Comparison of ENCODE assay signal across 10 mouse cellular contexts in the genomic region with DNA sequence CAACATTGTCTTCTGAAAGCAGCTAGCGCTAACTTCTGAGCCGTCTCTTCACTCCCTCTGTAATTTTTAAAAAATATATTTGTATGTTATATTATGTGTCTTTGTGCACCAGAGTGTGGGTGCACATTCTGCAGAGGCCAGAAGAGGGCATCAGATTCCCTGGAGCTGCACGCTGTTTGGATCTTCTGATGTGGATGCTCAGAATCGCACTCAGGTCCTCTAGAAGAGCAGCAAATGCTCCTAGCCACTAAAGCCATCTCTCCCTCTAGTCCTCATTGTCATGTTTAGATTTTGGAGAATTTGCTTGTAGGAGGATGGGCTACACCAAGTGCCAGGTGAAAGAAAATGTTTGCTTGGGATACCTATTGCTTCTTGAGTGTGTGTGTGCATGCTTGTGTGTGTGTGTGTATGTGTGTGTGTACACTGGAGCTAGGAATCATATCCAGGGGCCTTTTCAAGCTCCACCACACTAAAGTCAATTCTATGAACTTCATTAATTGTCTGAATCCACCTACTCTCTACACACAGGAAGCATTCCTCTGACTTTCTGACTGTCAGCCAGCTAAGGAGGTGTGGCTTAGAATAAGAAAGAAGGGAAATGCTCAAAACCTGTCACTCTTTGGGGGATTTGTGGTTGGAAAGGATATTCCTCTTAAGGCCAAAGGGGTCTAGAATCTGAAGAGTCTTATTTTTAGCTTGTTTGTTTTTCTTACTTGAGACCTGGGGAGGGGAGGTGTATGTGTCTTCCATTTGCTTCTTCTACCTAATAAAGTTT. TPM values are rescaled to one million over a fixed set of nuclear protein-coding genes. Genes with fewer than 3 reads are reported as not detected.
DNase-seq lines count a peak whose midpoint lies in the region; ATAC-seq lines count a peak whose summit lies in the region.
"Had no signal": no experiment of that assay in that cellular context is flagged by ENCODE, and none has a peak within 500 bp of the region (broad histone marks: within the 10 kb centered on the region; RNA-seq: fewer than 3 reads in every experiment).

No protein-coding gene starts in this region.

- peaks cover 26% of the 10 kb centered on the region for H3K4me1 ChIP-seq in intestine, embryonic 14.5 days (replicated peaks; ENCODE audit: control insufficient read depth, insufficient read depth, low read length)
- H3K4me1 ChIP-seq in intestine, embryonic 15.5 days (replicated peaks) = peaks cover 31% of the 10 kb centered on the region

- WGBS in intestine, embryonic 14.5 days = 97% methylated on average over 4 of the region's 4 CpGs
- WGBS in intestine, embryonic 15.5 days = 97% methylated on average over 4 of the region's 4 CpGs

- no peak for DNase-seq in intestine, embryonic 14.5 days (ENCODE audit: low spot score)
- peak; percentile 56 for DNase-seq in 3T3-L1 (ENCODE audit: low read depth, low spot score)
- peak; percentile 54 to 58 for DNase-seq in B cell, adult 2 months
- peak; percentile 40 for DNase-seq in induced T-regulatory cell, adult 2 months (ENCODE audit: low read depth)
- DNase-seq in cerebellum, postnatal 36 days = no peak
- DNase-seq in adrenal gland, postnatal 4 days (ENCODE audit: low spot score in 2 of 2) = no peak

- H3K4me2 ChIP-seq in intestine, embryonic 14.5 days (ENCODE audit: low read length) = peak overlapping the region; percentile 88
- H3K4me2 ChIP-seq in intestine, embryonic 15.5 days (replicated peaks) = no peak overlapping the region

- no peak overlapping the region for H3K4me3 ChIP-seq in intestine, embryonic 14.5 days (ENCODE audit: low read depth, low read length)
- no peak overlapping the region for H3K4me3 ChIP-seq in intestine, embryonic 15.5 days (replicated peaks)

- H3K27me3 ChIP-seq in intestine, embryonic 14.5 days (replicated peaks; ENCODE audit: control insufficient read depth, insufficient read depth, low read length) = no peaks in the 10 kb centered on the region
- H3K27me3 ChIP-seq in intestine, embryonic 15.5 days (replicated peaks) = no peaks in the 10 kb centered on the region
- H3K27me3 ChIP-seq: embryonic facial prominence, embryonic 15.5 days; limb, embryonic 12.5 days had no signal

- no peak overlapping the region for H3K27ac ChIP-seq in intestine, embryonic 14.5 days (ENCODE audit: low read depth)
- no peak overlapping the region for H3K27ac ChIP-seq in intestine, embryonic 15.5 days
- H3K27ac ChIP-seq: limb, embryonic 12.5 days; midbrain, embryonic 13.5 days had no signal

- H3K9ac ChIP-seq in intestine, embryonic 14.5 days (ENCODE audit: low read length) = no peak overlapping the region
- H3K9ac ChIP-seq in intestine, embryonic 15.5 days = no peak overlapping the region

- H3K36me3 ChIP-seq in intestine, embryonic 14.5 days (ENCODE audit: control insufficient read depth, insufficient read depth, low read length) = 0 out of 2 replicates have a peak, but pooled peaks cover 5% of the 10 kb centered on the region
- H3K36me3 ChIP-seq in intestine, embryonic 15.5 days = peaks cover 6% of the 10 kb centered on the region; the same call in 1 of the 2 replicates

- ATAC-seq in intestine, embryonic 14.5 days (replicated peaks; ENCODE audit: low FRiP score, low TSS enrichment, low read depth) = no peak
- ATAC-seq in intestine, embryonic 15.5 days = no peak

- H3K9me3 ChIP-seq in intestine, embryonic 14.5 days (ENCODE audit: control insufficient read depth, low read length) = 0 out of 2 replicates have a peak, but pooled peaks cover 3% of the 10 kb centered on the region
- H3K9me3 ChIP-seq in intestine, embryonic 15.5 days = no peaks in the 10 kb centered on the region
- H3K9me3 ChIP-seq: embryonic facial prominence, embryonic 15.5 days; limb, embryonic 12.5 days; midbrain, embryonic 13.5 days had no signal

RNA-seq across cellular contexts. Expression of a gene that starts 5.4 kb away (rescaled TPM):
- polyA plus RNA-seq in intestine, embryonic 14.5 days (2014; fragmentation: Nextera tagmentation; extraction: Ambion mirVana) = 22.4 and 23.1 TPM in 2 replicates
- polyA plus RNA-seq in intestine, embryonic 15.5 days (2015; fragmentation: Nextera tagmentation; extraction: Ambion mirVana) = 17.7 and 20.3 TPM in 2 replicates
- 10 to 100 TPM; 12.9 to 17.8 TPM for total RNA-seq in adrenal gland, postnatal 4 days (2021)

RNA-seq across cellular contexts. Expression of a gene that starts 12.4 kb away (rescaled TPM):
- polyA plus RNA-seq in intestine, embryonic 14.5 days (2014; fragmentation: Nextera tagmentation; extraction: Ambion mirVana) = 4.7 and 5.9 TPM in 2 replicates
- polyA plus RNA-seq in intestine, embryonic 15.5 days (2015; fragmentation: Nextera tagmentation; extraction: Ambion mirVana) = 6.1 and 7.0 TPM in 2 replicates
- total RNA-seq in adrenal gland, postnatal 4 days (2021) = 10 to 100 TPM; 18.1 to 18.4 TPM

RNA-seq across cellular contexts. Expression of a gene that starts 19.7 kb away (rescaled TPM):
- polyA plus RNA-seq in intestine, embryonic 14.5 days (2014; fragmentation: Nextera tagmentation; extraction: Ambion mirVana) = 86.9 and 88.7 TPM in 2 replicates
- 47.5 and 48.2 TPM in 2 replicates for polyA plus RNA-seq in intestine, embryonic 15.5 days (2015; fragmentation: Nextera tagmentation; extraction: Ambion mirVana)
- 100 to 1,000 TPM; 142 to 156 TPM for total RNA-seq in adrenal gland, postnatal 4 days (2021)

RNA-seq across cellular contexts. Expression of a gene that starts 27.5 kb away (rescaled TPM):
- polyA plus RNA-seq in intestine, embryonic 14.5 days (2014; fragmentation: Nextera tagmentation; extraction: Ambion mirVana) = 6.8 and 8.4 TPM in 2 replicates
- polyA plus RNA-seq in intestine, embryonic 15.5 days (2015; fragmentation: Nextera tagmentation; extraction: Ambion mirVana) = 20.4 and 26.4 TPM in 2 replicates
- 100 to 1,000 TPM in 1 of 2 experiments, 10 to 100 TPM in 1; 12.4 to 127 TPM for total RNA-seq in adrenal gland, postnatal 4 days (2021)

RNA-seq across cellular contexts. Expression of a gene that starts 43.0 kb away (rescaled TPM):
- polyA plus RNA-seq in intestine, embryonic 14.5 days (2014; fragmentation: Nextera tagmentation; extraction: Ambion mirVana) = 0.43 and 0.65 TPM in 2 replicates
- polyA plus RNA-seq in intestine, embryonic 15.5 days (2015; fragmentation: Nextera tagmentation; extraction: Ambion mirVana) = 1.6 and 2.3 TPM in 2 replicates
- total RNA-seq in adrenal gland, postnatal 4 days (2021) = 1 to 10 TPM; 7.7 to 8.5 TPM

Comparison
In these comparisons a context has a peak if more than half of its experiments do, and no peak if none do; other contexts are left out.
1. DNase-seq: peak in 3T3-L1 (single experiment), B cell, adult 2 months (2 of 2) and induced T-regulatory cell, adult 2 months (single experiment); none in intestine, embryonic 14.5 days (single experiment), cerebellum, postnatal 36 days (0 of 2) and adrenal gland, postnatal 4 days (0 of 2).